Mouse (Mus musculus): ENCODE results near the gene Hoxa4. TPM values are rescaled to one million over a fixed set of nuclear protein-coding genes. Genes with fewer than 3 reads are reported as not detected.
A peak's percentile ranks its signal among the peaks of the same experiment; 100 is the strongest.

Gene Hoxa4
- total RNA-seq, 4 experiments from 2014 or later = 1.9 to 3.3 (median 2.7) TPM

DNA sequence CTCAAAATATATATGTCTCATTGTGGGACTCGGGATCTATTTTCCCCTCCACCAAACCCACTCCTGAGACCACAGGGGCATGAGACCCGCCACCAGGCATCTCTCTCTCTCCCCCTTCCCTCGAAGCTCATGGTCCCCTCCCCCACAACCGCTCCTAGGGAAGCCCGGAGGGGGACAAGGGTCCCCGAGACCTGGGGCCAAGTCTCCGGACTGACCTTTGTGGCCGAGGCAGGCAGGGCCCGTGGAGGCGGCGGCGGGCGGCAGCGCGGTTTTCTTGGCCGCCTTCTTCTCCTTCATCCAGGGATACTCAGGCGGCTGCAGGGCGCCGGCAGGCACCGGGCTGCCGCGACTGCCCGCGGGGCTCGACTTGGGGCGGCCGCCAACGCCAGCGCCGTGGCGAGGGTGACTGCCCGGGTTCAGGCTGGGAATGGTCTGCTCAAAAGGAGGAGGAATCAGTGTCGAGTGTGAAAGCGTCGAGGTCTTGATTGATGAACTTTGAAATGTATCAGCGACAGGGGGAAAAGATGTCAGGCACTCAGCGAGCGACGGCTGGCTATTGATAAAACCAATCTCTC is 27.4 kb downstream of the Hoxa4 start:
- DNase-seq = no peak

DNA sequence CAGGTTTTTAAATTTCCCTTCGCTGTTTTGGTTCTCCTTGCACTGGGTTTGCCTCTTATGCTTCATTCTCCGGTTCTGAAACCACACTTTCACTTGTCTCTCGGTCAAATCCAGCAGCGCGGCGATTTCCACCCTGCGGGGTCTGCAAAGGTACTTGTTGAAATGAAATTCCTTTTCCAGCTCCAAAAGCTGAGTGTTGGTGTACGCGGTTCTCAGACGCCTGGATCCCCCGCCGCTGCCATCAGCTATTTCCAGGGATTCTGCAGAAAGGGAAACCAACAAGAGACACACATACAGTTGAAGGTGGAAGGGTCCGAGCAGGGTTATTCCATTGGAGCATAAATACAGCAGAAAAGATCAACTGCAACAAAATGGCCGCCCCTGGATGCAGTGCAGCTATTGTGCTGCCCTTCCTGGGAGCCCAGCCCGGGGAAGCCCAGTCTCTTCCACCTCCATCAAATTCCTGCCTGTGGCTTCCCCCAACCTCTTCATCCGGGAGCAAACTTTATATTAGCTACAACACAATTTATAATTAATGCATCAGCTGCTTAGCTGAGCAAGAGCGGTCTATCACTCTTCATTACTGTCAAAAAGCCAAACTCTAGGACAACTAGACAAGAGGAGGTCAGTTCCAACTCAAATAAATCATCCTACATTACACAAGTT is 28.1 kb downstream of the Hoxa4 start:
- no peak for DNase-seq

DNA sequence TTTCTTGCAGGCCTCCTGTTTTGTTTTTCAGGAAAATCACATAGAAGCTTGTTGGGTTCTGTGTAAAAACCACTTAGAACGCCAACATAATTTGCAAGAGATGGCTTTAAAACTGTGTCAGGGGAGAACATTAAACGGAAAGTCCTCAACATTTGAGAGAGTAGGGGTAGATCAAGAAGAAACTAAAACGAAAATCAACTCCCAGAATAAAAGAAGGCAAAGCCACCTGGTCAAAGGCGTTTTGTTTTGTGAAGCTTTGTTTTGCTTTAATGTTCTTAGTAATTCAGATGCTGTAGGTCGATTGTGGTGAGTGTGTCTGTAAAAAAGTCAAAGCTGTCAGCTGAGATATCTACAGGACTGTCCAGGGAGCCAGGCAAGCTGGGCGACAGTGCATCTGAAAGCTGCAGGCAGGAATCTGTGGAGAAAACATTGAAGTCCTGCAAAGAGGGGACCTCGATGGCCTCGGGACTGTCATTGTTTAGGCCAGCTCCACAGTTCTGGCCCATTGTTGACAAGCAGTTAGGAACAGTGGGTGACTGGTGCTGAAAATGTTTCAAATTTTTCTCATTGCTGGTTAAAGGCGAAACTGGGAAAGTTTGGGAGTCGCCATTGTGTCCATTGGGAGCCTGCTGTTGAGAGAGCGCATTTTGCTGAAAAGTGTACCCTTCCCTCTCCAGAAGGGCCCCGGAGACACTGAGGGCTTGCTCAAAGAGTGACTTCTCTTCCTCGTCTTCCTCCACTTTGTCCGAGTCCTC is 28.8 kb downstream of the Hoxa4 start:
- no peak for DNase-seq

DNA sequence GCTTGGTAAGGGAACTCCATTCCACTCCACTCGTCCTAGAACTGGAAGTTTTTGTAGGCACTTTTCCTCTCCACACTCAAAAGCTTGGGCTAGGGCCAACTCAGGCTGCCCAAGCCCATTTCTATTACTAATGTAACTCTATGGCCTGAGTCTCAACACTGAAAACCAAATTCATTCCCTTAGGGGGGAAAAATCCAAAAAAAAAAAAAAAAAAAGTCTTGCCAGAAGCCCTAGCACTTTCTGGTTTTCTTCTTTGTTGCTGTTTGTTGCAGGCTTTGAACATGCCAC is 29.5 kb downstream of the Hoxa4 start:
- DNase-seq = no peak

DNA sequence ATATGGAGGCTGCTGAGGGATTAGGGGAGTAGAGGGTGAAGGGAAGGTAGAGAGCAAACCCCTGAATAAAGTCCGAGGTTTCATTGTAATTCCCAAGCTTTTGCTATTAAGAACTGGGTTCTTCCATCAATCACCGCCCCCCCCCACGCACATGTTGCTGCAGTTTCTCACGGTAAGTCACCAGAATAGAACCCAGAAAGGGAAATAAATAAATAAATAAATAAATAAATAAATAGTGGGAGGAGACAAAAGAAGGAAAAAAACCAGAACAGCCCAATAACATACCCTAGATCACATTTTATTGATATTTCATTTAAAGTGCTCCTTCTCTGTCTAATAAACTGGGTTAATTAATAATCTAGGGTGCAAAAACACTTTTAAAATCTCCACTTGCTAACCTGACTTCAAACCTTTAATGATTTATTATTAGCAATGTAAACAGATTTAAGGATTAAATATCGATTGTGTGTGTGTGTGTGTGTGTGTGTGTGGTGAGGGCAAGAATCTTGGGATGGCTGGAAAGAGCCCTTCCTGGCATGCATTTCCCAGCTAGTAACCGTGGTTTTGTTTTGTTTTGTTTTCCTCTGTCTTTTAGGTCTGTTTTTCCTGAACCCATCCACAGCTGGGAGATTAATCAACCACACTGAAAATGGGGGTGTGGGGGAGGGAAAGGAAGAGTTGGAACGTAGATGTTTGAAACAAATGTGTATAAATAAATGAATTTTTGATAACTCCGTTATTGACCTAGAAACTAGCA is 30.0 kb downstream of the Hoxa4 start:
- no peak for DNase-seq

DNA sequence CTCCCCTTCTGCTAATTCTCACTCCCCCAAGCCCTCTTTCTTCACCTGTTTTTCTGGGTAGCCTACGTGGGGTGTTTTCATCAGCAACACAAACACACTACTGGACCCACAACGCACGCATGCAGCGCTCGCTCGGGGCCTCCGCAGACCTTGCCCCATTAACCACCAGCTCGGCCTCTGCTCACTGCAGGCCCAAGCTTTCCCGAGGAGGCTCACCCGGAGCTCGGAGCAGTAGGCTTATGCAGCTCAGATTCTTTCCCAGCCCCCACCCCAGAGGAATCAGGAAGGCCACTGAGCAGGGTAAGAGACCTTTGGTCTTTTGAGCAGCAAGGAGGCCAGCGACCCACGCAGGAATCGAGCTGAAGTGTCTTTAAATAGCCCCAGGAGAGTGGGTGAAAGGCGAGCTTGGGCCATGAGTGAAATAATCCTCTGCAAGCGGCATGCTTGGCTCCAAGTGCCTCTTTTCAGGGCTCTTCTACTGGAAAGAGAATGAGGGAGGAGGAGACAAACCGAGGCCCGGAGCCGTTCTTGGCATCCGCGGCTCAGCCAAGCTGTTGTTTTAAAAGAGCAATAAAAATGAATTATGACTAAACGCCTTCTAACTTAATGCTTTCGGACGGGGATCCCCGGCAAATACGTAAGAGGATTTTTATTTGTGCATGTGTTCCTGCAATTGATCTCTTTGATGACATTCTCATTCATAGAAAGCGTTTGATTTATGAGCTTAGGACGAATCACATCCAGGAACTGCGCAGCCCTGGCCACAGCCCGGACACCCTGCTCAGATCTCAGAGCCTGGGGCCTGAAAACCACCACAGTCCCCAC is 30.8 kb downstream of the Hoxa4 start:
- no peak for DNase-seq

DNA sequence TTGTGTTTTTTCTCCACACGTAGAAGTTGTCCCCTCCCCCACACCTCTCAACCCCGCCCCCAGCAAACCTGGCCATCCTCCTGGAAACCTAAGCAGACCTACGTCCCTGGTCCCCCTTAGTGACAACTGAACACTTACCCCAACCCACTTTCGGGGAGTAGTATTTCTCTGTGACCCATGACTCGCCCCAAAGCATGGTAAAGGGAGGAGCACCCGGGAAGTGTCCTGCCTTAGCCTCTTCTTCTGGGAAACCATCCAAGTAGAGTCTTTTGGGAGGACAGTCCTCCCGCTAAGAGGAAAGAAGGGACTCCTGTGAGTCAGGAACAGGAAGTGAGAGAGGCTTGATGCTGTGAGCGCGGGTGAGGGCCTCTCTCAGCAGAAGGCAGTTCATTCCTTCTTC is 31.6 kb downstream of the Hoxa4 start:
- no peak for DNase-seq

DNA sequence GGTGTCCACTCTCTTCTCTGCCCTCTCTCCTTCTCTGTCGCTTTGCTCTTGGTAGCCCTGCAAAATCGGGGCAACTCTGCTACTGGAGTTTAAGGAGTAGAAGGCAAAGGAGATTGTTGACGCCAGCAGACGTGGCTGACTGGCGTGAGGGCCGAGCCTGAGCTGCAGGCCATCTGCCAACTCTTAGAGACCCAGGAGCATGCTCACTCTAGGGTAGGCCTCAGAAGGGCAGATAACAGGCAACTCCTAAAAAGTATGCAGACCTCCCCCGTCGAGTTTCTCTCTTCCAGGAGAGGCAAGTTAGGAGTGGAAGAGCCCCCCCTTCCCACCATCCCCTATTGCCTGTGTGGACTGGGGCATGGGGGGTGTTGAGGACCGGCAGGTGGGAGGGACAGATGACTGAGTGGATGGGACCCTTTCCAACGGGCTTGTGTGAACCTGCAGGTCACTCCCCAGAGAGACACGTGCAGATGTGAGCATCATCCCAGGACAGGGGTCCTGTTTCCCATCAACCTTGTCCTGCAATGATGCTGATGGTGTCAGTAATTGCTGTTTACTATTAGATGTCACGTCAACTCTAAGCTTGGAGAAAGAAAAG is 32.3 kb downstream of the Hoxa4 start:
- DNase-seq = no peak

DNA sequence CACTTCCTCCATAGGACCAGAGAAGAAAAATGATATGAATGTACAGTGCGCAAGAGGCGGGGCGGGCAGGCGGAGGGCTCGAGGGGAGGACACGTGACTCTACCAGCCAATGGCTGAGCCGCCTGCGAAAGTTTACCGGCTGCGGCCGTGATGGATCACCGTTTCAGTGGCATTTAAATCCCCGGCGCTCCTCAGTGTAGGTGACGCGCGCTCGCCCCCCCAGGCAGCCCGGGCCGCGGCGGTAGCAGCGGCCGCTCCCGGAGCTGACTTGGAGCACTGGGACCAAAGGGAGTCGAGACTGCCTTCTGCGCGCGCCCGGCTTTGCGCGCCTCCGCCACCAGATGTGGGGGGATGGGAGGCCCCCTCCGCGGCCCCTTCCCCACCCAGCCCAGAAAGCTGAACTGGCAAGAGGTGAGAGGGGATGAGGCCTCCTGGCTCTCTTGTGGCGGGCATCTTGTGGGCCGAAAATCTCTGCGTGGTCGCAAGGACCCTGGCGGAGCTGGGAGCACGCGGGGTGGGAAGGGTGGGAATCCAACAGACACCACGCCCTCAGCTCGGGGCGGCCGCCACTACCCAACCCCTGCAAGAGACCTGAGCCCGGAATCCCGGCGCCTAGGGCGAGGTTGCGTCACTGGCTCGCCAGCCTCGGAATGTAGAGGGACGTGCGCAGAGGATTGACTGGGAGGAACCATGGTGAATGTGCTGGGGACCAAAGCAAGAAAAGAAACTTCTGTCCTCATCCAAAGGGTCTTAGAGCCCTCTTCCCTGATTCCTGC is 33.1 kb downstream of the Hoxa4 start, which contains the start of gene Hoxa1:
Gene Hoxa1, minus strand, starts transcription at position 42 of the 776 bp plus-strand sequence.
- DNase-seq = peak; percentile 84

DNA sequence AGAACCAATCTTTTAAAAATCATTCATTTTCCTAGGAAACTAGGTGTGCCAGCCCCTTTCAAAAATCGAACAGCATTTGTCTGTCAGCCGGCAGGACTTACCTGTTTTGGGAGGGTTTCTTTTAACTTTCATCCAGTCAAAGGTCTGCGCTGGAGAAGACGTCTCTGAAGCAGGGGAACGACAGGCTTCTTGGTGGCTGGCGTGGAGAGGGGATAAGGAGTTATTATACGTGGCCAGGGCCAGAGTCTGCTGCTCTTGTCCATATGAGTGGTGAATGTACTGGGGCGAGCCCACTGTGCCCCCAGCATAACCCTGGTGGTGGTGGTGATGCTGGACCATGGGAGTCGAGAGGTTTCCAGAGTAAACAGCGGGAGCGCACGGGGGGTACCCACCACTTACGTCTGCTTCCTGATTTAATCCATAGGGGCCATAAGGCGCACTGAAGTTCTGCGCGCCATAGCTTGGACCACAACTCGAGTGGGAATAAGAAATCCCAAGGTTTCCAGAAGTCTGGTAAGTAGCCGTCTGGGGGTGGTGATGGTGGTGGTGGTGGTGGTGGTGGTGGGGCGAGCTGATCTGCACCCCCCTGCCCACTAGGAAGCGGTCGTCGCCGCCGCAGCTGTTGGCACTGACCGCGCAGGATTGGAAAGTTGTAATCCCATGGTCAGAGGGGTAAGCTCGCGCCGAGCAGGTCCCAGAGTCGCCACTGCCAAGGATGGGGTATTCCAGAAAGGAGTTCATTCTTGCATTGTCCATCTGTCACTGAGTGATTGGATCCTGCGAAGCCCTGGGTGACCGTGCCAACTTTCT is 33.9 kb downstream of the Hoxa4 start:
- no peak for DNase-seq

DNA sequence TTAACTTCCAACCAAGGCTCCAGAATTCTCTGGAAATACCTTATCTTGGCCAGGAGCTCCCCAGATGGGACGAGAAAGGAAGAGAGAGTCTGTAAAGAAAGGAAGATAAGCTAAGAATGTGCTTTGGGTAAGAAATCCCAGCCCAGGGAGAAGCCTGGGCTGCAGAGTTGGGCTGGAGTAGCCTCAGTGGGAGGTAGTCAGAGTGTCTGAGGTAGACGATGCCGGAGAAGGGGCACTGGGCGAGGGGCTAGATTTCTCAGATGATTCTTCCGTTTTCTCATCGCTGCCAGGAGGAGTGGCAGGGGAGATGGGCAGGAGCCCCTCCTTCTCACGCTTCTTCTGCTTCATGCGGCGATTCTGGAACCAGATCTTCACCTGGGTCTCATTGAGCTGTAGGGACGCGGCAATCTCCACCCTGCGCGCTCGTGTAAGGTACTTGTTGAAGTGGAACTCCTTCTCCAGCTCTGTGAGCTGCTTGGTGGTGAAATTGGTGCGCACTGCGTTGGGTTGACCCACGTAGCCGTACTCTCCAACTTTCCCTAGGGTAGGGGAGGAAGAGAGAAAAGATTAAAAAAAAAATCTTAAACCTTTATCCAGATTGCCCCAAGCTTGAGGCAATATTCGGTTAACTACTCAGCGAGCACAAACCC is 34.9 kb downstream of the Hoxa4 start:
- no peak for DNase-seq

DNA sequence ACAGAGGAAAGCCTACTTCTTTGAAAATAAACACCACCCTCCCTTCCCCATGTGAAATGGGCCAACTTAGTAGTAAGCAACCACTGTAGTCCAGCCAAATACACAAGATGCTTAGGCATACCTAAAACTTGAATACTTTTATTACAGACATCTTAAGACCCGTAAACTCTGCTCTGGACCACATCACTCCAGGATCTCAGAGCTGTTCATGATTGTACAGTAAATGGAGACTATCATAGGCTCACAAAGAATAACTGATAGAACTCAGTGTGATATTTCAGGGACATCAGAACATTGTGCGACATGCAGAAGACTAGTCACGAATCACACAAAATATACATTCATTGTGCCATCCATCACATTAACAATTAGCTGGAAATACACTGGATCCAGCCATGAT is 36.1 kb downstream of the Hoxa4 start:
- DNase-seq = no peak

DNA sequence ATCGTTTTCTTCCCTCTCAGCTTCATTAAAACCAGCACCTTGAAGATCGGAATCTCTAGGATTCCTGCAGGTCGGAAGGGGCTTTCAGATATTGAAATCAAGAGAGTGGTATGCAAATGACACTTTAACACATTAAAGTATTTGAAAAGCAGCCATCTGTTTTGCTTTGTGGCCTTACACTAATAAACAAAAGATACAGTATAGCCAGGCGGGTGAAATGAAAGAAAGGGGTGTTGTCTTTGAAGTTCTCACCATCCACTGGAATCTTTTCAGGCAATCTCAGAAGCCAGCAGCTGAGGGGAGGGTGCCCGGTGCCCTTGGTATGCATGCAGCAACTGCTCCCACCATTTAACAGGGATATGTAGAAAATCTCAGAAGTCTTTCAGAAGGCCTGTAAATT is 37.5 kb downstream of the Hoxa4 start:
- DNase-seq = no peak

DNA sequence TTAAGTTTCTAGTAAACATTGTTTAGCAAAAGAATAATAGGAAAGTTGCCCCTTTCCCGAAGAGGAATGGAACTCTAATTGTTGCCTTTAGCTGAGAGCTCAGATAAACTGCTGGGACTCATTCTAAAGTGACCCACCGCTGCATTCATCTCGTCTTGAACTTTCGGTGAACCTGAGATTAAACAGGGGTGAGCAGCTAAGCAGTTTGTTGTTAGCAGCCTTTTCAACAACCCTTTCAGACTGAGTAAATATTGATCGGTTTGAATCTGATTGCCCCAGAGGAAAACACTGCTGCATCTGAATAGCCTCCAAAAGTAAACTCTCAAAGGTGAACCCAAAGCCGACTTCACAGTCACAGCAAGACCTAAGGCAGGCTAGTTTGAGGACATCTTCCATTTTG is 38.3 kb downstream of the Hoxa4 start:
- DNase-seq = no peak

DNA sequence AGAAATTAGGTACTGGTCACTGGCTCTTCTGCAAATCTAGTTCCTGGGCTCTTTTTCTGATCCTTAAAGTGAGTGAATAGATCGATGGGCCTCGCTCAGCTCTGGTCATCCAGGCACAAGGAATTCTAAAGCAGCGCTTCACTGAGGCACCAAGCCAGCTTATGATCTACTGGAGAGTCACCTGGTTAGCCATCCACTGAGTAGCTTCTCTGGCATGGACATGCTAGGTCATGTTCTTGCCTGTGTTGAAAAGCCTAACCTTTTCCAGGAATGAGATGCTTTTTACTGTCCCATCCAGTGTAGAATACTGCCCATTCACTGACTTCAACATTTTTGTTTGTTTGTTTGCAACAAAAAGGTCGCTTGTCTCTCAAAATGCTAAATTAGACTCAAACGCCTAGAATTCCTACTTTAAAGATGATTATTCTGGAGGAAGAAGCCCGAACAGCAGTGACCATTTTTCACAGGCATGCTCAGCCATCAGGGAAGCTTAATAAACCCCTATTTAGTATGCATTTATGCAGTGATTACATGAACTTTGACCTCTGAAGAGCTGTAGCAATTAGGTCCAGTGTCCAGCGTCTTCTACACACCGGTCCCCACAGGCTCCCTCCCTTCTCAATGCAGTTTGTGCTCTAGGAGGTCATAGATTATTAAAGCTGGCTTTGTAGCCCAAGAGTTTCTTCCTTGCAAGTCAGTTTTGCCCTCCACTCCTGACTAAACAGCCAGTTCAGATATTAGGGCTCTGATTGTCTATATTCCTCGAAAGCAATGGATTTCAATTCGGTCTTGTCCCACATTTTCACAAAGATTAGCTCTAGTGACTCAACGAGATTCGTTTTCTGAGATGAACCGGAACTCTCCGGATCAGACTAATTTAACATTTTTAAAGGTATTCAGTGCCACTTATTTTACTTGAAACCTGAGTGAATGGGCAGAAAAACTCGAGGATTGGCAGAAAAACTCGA is 39.0 kb downstream of the Hoxa4 start:
- DNase-seq = no peak

DNA sequence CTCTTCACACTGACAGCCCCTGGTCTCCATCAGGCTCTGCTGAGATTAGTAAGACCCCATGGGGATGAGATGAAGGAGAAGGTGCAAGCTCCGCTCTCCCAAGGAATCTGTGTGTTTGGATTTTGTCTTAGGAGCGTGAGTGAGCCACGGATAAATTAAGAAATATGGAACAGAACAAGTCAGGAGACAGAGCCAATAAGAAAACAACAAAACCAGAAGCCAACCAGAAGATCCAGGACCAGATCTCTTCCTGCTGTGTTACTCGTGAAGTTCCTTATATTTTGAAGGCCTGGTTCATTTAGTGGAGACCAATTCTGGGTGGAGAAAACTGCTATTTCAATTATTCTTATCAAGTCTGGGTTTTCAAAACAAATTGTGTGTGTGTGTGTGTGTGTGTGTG is 40.0 kb downstream of the Hoxa4 start:
- DNase-seq = no peak

DNA sequence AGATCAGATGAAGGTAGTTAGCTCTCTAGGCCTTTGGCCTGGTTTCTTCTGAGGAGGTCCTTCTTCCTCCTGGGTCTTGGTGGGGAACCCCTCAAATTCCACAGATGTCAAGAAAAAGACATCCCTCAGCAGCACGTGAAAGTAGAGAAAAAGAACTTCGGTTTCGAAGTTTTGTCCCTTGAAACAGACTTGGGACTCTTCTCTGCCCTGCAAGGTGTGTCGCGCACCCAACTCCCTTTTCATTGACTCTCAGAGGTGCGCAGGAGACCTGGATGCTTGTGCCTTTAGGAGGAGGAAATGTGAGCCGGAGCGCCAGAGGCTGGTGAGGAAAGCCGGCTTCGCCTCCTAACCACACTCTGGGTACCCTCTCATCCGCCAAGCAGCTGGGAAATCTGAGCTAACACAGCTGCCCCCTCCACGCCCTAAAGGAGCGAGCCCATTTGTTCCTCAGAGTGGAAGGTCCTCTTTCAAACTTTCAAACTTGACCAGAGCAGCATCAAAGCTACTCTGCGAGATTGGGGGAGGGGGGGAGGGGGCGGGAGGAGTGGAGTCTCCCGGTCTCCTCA is 41.1 kb downstream of the Hoxa4 start:
- no peak for DNase-seq
